Mouse (Mus musculus): ENCODE results near the gene Tap1.

DNA sequence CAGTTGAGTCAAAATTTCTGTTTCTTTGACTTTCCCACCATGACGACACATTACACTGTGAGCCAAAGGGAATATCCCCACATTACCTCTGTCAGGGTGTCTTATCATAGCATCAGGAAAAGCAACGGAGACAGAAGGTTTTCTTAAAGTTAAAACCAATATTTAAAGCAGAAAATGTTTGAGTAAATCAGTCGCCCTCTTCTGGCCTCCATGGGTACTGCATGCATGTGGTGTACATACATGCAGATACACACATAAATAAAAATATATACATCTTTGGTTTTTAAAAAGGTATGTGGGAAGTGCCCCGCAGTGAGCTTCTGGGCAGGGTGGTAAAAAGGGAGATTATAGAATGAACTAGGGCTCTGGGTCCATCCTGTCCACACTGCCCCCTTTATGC, 10.2 kb upstream of the Tap1 start:
- TF ChIP-seq CTCF (conservative IDR thresholded peaks at IDR 0.05 in 1 of 2, IDR thresholded peaks at IDR 0.05 in 1 of 2; ENCODE audit: low read depth in 2 of 2, low read length in 2 of 2) (no peak; a peak in 1 of 4 replicates), POLR2AphosphoS2 (IDR thresholded peaks at IDR 0.05; ENCODE audit: low read depth, low read length) (no peak), MEF2A (IDR thresholded peaks at IDR 0.05; ENCODE audit: borderline replicate concordance, low read depth, low read length) (no peak), ETS1 (conservative IDR thresholded peaks at IDR 0.05; ENCODE audit: low read depth, low read length) (no peak), TCF12 (IDR thresholded peaks at IDR 0.05; ENCODE audit: low read depth, low read length) (no peak), GABPA (IDR thresholded peaks at IDR 0.05; ENCODE audit: insufficient replicate concordance, low read depth, low read length) (no peak), ZKSCAN1 (IDR thresholded peaks at IDR 0.05; ENCODE audit: borderline replicate concordance, low read depth, low read length) (no peak), BHLHE40 (IDR thresholded peaks at IDR 0.05; ENCODE audit: low read depth, low read length) (no peak), MAX (IDR thresholded peaks at IDR 0.05; ENCODE audit: low read length) (no peak), EP300 (IDR thresholded peaks at IDR 0.05; ENCODE audit: low read length) (no peak), POLR2A (IDR thresholded peaks at IDR 0.05; ENCODE audit: low read depth, low read length) (no peak)

Data from CH12.LX (cell line).